Mouse (Mus musculus) mature B cell (primary cell): ENCODE measurements around the gene Idh3g.
"Not testable (repeated sequence)": the region's sequence is repeated elsewhere in the genome, so short reads cannot be mapped to it uniquely, and the experiment has no call there.

Source experiments
- in situ Hi-C: fragments of 300-500 bp; cut with MboI; formaldehyde crosslinking; loops from 2 replicates; pipeline ENCODE4 v1.14.3; 2019

The Idh3g gene

GRCm38 (mm10) chrX:73758611-73759290 lies 27.9 kb downstream of the Idh3g start:
- in situ Hi-C loops = no loop called here

DNA sequence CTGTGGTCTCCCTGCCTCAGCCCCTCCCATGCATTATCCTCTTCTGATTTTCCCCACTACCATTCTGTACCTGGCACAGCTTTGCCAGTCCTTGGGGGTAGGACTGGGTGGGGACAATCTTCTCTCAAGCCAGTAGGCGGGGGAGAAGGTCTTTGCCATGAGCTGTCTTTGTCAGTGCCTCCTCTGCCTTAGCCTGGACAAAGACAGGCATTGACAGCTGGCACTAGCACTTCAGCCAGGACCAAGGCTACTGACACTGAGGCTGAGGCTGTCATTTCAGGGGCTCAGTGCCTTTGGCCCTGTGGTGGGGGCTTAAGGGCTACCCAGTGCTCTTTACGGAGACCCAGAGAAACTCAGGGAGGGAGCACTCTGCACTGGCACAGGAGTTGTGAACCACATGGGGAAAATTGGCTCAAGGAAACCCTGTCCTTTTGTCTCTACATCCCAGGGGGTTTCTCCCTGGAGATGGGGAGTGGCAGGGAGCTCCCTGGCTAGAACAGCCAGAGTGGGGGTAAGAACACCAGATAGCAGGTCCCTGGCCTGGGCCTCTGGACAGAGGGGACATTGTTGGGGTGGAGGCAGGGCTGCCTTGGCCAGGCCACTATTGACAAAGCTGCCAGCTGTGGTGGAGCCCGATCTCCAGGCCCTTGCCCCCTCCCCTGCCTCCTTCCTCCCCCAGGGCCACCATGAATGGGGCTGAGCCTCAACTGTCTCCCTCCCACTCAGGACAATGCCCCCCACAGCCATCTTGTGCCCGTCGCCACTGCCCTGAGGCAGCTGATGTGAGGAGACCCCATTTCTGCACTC lies 30.2 kb downstream of the Idh3g start, which contains the start of gene Plxnb3:
Gene Plxnb3, plus strand, starts transcription at position 757 of the 807 bp plus-strand sequence.
- in situ Hi-C loops = no loop called here

- in situ Hi-C loops = no loop called here
Observed at GRCm38 (mm10) chrX:73748977-73749376, 37.7 kb downstream of the Idh3g start.

GRCm38 (mm10) chrX:73744774-73745481 lies 41.8 kb downstream of the Idh3g start:
- in situ Hi-C loops = no loop called here

DNA sequence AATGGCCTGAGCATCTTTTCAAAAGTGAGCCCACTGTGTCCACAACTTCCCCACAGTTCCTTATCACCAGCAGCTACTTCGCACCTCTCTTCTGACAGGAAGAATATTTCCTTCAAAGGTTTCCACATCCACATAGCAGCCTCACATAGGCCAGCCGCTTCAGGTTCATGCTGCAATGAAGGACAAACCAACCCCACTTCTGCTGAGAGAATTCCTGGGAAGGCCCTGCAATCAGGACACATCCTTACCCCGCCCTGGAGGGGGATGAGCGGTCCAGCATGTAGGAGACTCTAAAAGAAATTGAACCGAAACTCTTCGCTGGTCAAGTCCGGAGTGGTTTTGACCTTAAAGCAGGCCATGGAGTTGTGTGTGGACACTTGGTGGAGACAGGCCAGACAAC lies 46.9 kb downstream of the Idh3g start:
- in situ Hi-C loops = not testable (repeated sequence)

DNA sequence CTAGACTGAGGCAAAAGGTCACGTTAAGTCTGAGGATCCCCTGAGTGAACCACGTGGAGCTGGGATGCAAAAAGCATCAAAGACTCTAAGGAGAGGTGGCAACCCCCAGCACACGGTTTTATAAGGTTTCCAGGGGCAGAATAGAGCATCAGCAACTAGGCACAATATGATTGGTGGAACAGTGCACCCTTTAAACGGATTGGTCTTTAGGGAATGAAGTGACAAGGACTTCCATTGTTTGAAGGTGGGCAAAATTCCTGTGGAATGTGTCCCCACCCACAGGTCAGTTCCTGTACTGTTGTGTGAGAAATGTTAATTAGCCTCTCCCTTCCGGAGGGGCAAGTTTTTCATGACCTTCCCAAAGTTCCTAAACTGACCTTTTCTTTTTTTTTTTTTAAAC lies 47.5 kb downstream of the Idh3g start:
- in situ Hi-C loops = no loop called here

DNA sequence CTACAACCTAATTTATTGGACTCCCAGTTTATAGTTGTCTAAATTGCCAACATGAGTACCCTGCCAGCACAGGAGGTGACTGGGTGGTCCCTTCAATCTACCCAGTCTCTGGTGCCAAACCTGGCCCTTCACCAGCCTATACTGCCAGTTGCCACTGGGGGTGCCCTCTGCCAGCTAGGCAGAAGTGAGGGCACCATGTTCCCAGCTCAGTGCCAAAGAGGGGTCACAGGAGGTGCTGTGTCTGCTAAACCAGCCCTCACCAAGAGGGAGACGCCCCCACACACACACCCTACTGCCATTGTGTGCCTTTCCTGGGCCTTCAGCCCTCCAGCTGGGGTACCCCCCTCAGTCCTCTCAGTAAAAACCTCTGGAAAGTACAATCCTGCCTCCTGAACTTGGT lies 48.5 kb downstream of the Idh3g start:
- in situ Hi-C loops = no loop called here

DNA sequence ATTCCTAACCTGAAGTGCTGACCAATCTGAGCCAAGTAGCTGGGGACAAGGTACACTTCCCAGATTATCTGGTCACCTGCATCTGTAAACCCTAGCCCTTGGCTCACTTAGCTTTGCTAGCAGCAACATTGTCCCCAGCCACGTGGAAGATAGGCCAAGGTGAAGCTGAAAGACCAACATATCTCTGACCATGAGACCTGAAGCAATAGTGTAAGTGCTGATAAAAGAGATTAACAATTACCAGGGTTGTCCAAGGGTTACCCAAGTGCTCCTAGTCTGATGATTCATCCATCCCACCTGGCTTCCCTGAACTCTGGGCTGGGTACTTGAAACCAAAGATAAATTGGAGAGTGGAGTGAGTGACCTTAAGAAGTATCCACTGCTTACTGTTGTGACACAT lies 55.8 kb downstream of the Idh3g start:
- in situ Hi-C loops = no loop called here
